Mouse (Mus musculus) cerebellum, adult 2 months (tissue): ENCODE measurements around the gene Ldha. TPM values are rescaled to one million over a fixed set of nuclear protein-coding genes. Genes with fewer than 3 reads are reported as not detected.
"Not testable (repeated sequence)": the region's sequence is repeated elsewhere in the genome, so short reads cannot be mapped to it uniquely, and the experiment has no call there.

Source experiments
- DNase-seq, 2 experiments: peaks; one replicate each; pipeline ENCODE4 v3.0.0; 2021
- H3K27ac ChIP-seq: fragments of 200-500 bp; 2 replicates; pipeline ENCODE4 v1.5.1; 2012; ENCODE audit warnings: low read length, control low read depth, inconsistent platforms; ENCODE audit not compliant: insufficient read depth
- H3K27me3 ChIP-seq: fragments of 200-500 bp; 2 replicates; pipeline ENCODE4 v1.6.1; 2012; ENCODE audit warnings: inconsistent platforms, mild to moderate bottlenecking, low read length, moderate library complexity; ENCODE audit not compliant: control insufficient read depth, insufficient read depth
- H3K4me1 ChIP-seq: fragments of 200-500 bp; 2 replicates; pipeline ENCODE4 v1.6.1; 2011; ENCODE audit warnings: low read length; ENCODE audit not compliant: control insufficient read depth, insufficient read depth
- H3K4me3 ChIP-seq: fragments of 200-500 bp; replicated peaks from 2 replicates; pipeline ENCODE3; 2011; ENCODE audit warnings: mild to moderate bottlenecking, low read depth, low read length, control low read depth; ENCODE audit not compliant: insufficient read depth
- CTCF ChIP-seq: fragments of 200-500 bp; IDR thresholded peaks from 2 replicates; pipeline ENCODE4 v1.5.1; 2011; ENCODE audit warnings: low read depth, mild to moderate bottlenecking, control low read depth, low read length, moderate library complexity, borderline replicate concordance; ENCODE audit not compliant: insufficient read depth
- POLR2A ChIP-seq: fragments of 200-500 bp; IDR thresholded peaks from 2 replicates; pipeline ENCODE4 v1.6.1; 2011; ENCODE audit warnings: low read length, control low read depth, borderline replicate concordance; ENCODE audit not compliant: insufficient read depth
- WGBS: fragments of 180-500 bp; shearing (Covaris S2); methylation state at CpG from one replicate; pipeline ENCODE4 v1.1.7; 2018; 5-methylcytosine and 5-hydroxymethylcytosine counted together
- polyA plus RNA-seq: library from polyadenylated mRNA; depleted of rRNA; stranded (reverse); fragments of >200 nt; gene quantifications from 2 replicates; pipeline ENCODE4 v1.2.3, GENCODE M21; 2012; rRNA removed

The Ldha gene
- polyA plus RNA-seq: 209 and 227 TPM in 2 replicates

GRCm38 (mm10) chr7:46840787-46841525 lies at the start of gene Ldha:
TSS of gene Ldha (plus strand) at chr7:46841475.
- H3K27ac ChIP-seq: no peak within 1 kb of the TSS
- 52% methylated on average over 6 of the region's 6 CpGs for WGBS
- peaks cover 14% of the 10 kb centered on the region for H3K4me1 ChIP-seq
- H3K27me3 ChIP-seq: no peaks in the 10 kb centered on the region
- TF ChIP-seq POLR2A: no peak
- no peak for TF ChIP-seq CTCF
- H3K4me3 ChIP-seq: no peak within 1 kb of the TSS
- no peak for DNase-seq

- no peak overlapping the region for H3K27ac ChIP-seq
- 83% methylated on average over 4 of the region's 4 CpGs for WGBS
- no peaks in the 10 kb centered on the region; the same call in 1 of the 2 replicates for H3K4me1 ChIP-seq
- no peak overlapping the region for H3K4me3 ChIP-seq
- no peak for DNase-seq
- no peak for TF ChIP-seq CTCF
- no peaks in the 10 kb centered on the region for H3K27me3 ChIP-seq
These were observed 47.4 kb upstream of the Ldha start for GRCm38 (mm10) chr7:46793871-46794270.

- WGBS: under 1% methylated on average over 75 of the region's 75 CpGs
- no peak for TF ChIP-seq CTCF
- peak; percentile 56 for TF ChIP-seq POLR2A
- peak; percentile 98 for DNase-seq
- Histone ChIP-seq H3K4me1 (no peaks in the 10 kb centered on the region; the same call in 1 of the 2 replicates), H3K27me3 (no peaks in the 10 kb centered on the region), H3K4me3 (peak within 1 kb of the TSS; percentile 91), H3K27ac (peak within 1 kb of the TSS; percentile 96)
These were observed 45.7 kb upstream of the Ldha start, which contains the start of the genes Hps5 and Gtf2h1 for GRCm38 (mm10) chr7:46795287-46796205. TSS of gene Hps5 (minus strand) at chr7:46796064. TSS of gene Gtf2h1 (plus strand) at chr7:46796103.

GRCm38 (mm10) chr7:46796206-46796679 lies 45.0 kb upstream of the Ldha start:
- under 1% methylated on average over 31 of the region's 31 CpGs for WGBS
- TF ChIP-seq CTCF (no peak), POLR2A (no peak)
- H3K4me1 ChIP-seq: no peaks in the 10 kb centered on the region; the same call in 1 of the 2 replicates

GRCm38 (mm10) chr7:46796779-46797178 lies 44.5 kb upstream of the Ldha start:
- no peak overlapping the region for H3K27ac ChIP-seq
- H3K27me3 ChIP-seq: no peaks in the 10 kb centered on the region
- no peak for DNase-seq
- TF ChIP-seq CTCF (no peak), POLR2A (no peak)
- no peaks in the 10 kb centered on the region; the same call in 1 of the 2 replicates for H3K4me1 ChIP-seq
- 45% methylated on average over 6 of the region's 6 CpGs for WGBS
- peak overlapping the region; percentile 49 for H3K4me3 ChIP-seq

More at GRCm38 (mm10) chr7:46796206-46796679, 45.0 kb upstream of the Ldha start:
- no peaks in the 10 kb centered on the region for H3K27me3 ChIP-seq
- peak overlapping the region; percentile 76 for H3K27ac ChIP-seq
- DNase-seq: no peak
- H3K4me3 ChIP-seq: peak overlapping the region; percentile 91

GRCm38 (mm10) chr7:46810325-46810724 lies 30.9 kb upstream of the Ldha start:
- Histone ChIP-seq H3K27ac (no peak overlapping the region), H3K4me3 (no peak overlapping the region), H3K27me3 (no peaks in the 10 kb centered on the region), H3K4me1 (no peaks in the 10 kb centered on the region)
- WGBS: 95% methylated on average over 6 of the region's 6 CpGs
- no peak for DNase-seq
- no peak for TF ChIP-seq CTCF
- no peak for TF ChIP-seq POLR2A

- TF ChIP-seq CTCF (no peak), POLR2A (no peak)
- Histone ChIP-seq H3K4me1 (no peaks in the 10 kb centered on the region), H3K4me3 (no peak overlapping the region), H3K27me3 (no peaks in the 10 kb centered on the region), H3K27ac (no peak overlapping the region)
- 93% methylated on average over 4 of the region's 4 CpGs for WGBS
- DNase-seq: no peak
These were observed 27.3 kb upstream of the Ldha start for GRCm38 (mm10) chr7:46814012-46814411.

GRCm38 (mm10) chr7:46820876-46821632 lies 20.2 kb upstream of the Ldha start:
- H3K27me3 ChIP-seq, H3K27ac ChIP-seq, H3K4me3 ChIP-seq, DNase-seq, H3K4me1 ChIP-seq: not testable (repeated sequence)
- 91% methylated on average over 15 of the region's 15 CpGs for WGBS
